Mouse (Mus musculus): ENCODE measurements around the gene Ccdc42.
A peak's percentile ranks its signal among the peaks of the same experiment; 100 is the strongest.

The Ccdc42 gene

GRCm38 (mm10) chr11:68585890-68586289 is 931 bp upstream of the Ccdc42 start:
- DNase-seq (ENCODE audit: low read depth, low spot score), result peak; percentile 52

- peak; percentile 84 for DNase-seq (ENCODE audit: low read depth, low spot score)
Observed at GRCm38 (mm10) chr11:68589055-68589809, 2.4 kb downstream of the Ccdc42 start.

GRCm38 (mm10) chr11:68591708-68592107 is 4.9 kb downstream of the Ccdc42 start:
- DNase-seq (ENCODE audit: low read depth, low spot score), result peak; percentile 87

- DNase-seq (ENCODE audit: low read depth, low spot score), result no peak
Observed at GRCm38 (mm10) chr11:68593247-68593646, 6.4 kb downstream of the Ccdc42 start.

- DNase-seq (ENCODE audit: low read depth, low spot score), result no peak
Observed at GRCm38 (mm10) chr11:68597912-68598311, 11.1 kb downstream of the Ccdc42 start.

- DNase-seq (ENCODE audit: low read depth, low spot score), result no peak
Observed at GRCm38 (mm10) chr11:68600551-68601021, 13.8 kb downstream of the Ccdc42 start.

GRCm38 (mm10) chr11:68601486-68601991 is 14.7 kb downstream of the Ccdc42 start:
- DNase-seq (ENCODE audit: low read depth, low spot score), result no peak

GRCm38 (mm10) chr11:68602200-68602931 is 15.5 kb downstream of the Ccdc42 start:
- peak; percentile 84 for DNase-seq (ENCODE audit: low read depth, low spot score)

- DNase-seq (ENCODE audit: low read depth, low spot score), result no peak
Observed at GRCm38 (mm10) chr11:68607046-68607445, 20.2 kb downstream of the Ccdc42 start.

GRCm38 (mm10) chr11:68609910-68610566 is 23.2 kb downstream of the Ccdc42 start:
- no peak for DNase-seq (ENCODE audit: low read depth, low spot score)

- no peak for DNase-seq (ENCODE audit: low read depth, low spot score)
Observed at GRCm38 (mm10) chr11:68610567-68610947, 23.7 kb downstream of the Ccdc42 start.

- peak; percentile 66 for DNase-seq (ENCODE audit: low read depth, low spot score)
Observed at GRCm38 (mm10) chr11:68613071-68613711, 26.4 kb downstream of the Ccdc42 start.

GRCm38 (mm10) chr11:68622751-68623150 is 35.9 kb downstream of the Ccdc42 start:
- no peak for DNase-seq (ENCODE audit: low read depth, low spot score)

GRCm38 (mm10) chr11:68623225-68623870 is 36.5 kb downstream of the Ccdc42 start:
- peak; percentile 89 for DNase-seq (ENCODE audit: low read depth, low spot score)

- DNase-seq (ENCODE audit: low read depth, low spot score), result no peak
Observed at GRCm38 (mm10) chr11:68623871-68624258, 37.0 kb downstream of the Ccdc42 start.

- no peak for DNase-seq (ENCODE audit: low read depth, low spot score)
Observed at GRCm38 (mm10) chr11:68631611-68632316, 44.9 kb downstream of the Ccdc42 start.

- peak; percentile 76 for DNase-seq (ENCODE audit: low read depth, low spot score)
Observed at GRCm38 (mm10) chr11:68637861-68638615, 51.2 kb downstream of the Ccdc42 start.

- DNase-seq (ENCODE audit: low read depth, low spot score), result no peak
Observed at GRCm38 (mm10) chr11:68641361-68641760, 54.5 kb downstream of the Ccdc42 start.

- DNase-seq (ENCODE audit: low read depth, low spot score), result no peak
Observed at GRCm38 (mm10) chr11:68644781-68645180, 58.0 kb downstream of the Ccdc42 start.

All from mesoderm, embryonic 11.5 days (tissue).